Mouse (Mus musculus): ENCODE results near the gene Dhx35.
A peak's percentile ranks its signal among the peaks of the same experiment; 100 is the strongest.

Dhx35 gene

DNA sequence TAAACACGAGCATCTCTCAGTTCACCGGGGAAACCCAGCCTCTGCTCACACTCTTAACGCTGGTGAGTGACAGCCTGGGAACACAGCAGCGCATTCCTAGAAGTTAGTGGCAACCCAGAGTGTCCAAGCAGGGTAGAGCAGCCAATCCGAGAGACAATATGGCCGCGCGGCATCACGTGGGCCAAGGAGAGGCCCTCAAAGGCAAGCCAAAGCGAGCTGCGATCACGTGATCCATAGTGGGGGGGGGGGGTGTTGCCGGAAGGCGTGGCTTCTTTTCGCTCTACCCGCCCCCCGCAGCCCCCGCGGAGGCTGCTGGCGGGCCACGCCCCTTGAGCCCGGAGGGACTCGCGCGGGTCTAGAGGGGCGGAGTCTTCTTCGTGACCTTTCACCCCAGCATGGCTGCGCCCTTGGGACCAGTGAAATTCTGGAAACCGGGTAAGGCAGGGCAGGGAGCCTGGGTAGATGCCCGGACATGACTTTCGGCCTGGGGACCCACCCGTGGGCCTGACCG, at the start of gene Dhx35:
Gene Dhx35, plus strand, starts transcription at position 314 of the 511 bp plus-strand sequence.
- DNase-seq (ENCODE audit: low read depth): peak; percentile 96

DNA sequence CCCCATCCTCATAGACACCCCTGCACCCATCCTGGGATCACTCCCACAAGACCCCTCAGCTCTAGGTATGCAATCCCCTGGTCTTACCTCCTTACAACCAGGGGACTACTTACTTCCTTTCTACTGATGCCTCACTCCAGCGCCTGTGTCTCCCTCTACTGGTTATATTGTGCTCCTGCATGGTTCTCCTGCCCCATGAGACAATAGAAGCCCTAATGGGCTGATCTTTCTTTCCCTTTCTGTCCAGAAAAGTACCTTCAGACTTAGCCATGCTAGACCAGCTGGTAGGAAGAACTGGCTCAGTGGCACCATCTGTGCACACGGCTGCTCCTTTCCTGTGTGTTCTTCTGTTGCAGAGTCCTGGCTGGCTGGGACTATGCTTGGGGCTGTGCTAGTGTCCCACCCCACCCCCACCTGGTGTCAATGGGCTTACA, 49.5 kb upstream of the Dhx35 start:
- peak; percentile 88 for DNase-seq (ENCODE audit: low read depth)

GRCm38 (mm10) chr2:158746164-158746563, 48.4 kb upstream of the Dhx35 start:
- DNase-seq (ENCODE audit: low read depth): no peak

- no peak for DNase-seq (ENCODE audit: low read depth)
These were observed 45.2 kb upstream of the Dhx35 start for GRCm38 (mm10) chr2:158749366-158749765.

GRCm38 (mm10) chr2:158760231-158760630, 34.4 kb upstream of the Dhx35 start:
- no peak for DNase-seq (ENCODE audit: low read depth)

GRCm38 (mm10) chr2:158762339-158762738, 32.3 kb upstream of the Dhx35 start:
- no peak for DNase-seq (ENCODE audit: low read depth)

GRCm38 (mm10) chr2:158767742-158768339, 26.8 kb upstream of the Dhx35 start, which contains the start of gene Fam83d:
Gene Fam83d, plus strand, starts transcription at chr2:158768093.
- peak; percentile 98 for DNase-seq (ENCODE audit: low read depth)

DNA sequence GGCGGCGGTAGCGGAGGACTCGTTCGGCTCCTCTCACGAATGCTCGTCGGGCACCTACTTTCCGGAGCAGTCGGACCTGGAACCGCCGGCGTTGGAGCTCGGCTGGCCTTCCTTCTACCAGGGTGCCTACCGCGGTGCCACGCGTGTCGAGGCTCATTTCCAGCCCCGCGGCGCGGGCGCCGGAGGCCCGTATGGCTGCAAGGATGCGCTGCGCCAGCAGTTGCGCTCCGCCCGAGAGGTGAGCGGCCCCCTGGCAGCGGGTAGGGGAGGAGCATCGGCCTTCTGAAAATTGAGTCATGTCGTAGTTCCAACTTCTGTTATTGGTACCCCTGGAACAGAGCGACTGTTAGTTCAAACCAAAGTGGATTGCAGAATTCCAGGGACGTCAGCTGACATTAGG, 26.3 kb upstream of the Dhx35 start:
- peak; percentile 78 for DNase-seq (ENCODE audit: low read depth)

GRCm38 (mm10) chr2:158768771-158769170, 25.8 kb upstream of the Dhx35 start:
- DNase-seq (ENCODE audit: low read depth): no peak

GRCm38 (mm10) chr2:158770126-158770757, 24.4 kb upstream of the Dhx35 start:
- DNase-seq (ENCODE audit: low read depth): no peak

GRCm38 (mm10) chr2:158771066-158771763, 23.4 kb upstream of the Dhx35 start:
- no peak for DNase-seq (ENCODE audit: low read depth)

DNA sequence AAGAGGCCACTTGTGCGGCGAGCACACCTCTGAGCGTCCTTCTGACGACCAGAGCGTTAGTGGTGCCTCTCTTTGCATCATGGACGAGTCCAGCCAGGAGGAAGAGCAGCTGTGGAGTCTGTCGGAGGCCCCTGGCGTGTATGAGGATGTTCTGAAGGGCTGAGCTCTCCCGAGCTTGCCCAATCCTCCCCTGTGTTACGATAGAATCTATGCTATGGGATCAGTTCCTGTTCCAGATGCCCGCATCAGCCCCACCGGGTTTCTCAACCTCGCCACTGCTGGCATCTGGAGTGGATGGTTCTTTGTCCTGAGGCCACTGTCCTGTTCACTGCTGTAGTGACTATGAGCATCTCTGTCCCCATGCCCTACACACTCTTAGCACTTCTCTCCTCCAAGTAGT, 21.8 kb upstream of the Dhx35 start:
- DNase-seq (ENCODE audit: low read depth): no peak

DNA sequence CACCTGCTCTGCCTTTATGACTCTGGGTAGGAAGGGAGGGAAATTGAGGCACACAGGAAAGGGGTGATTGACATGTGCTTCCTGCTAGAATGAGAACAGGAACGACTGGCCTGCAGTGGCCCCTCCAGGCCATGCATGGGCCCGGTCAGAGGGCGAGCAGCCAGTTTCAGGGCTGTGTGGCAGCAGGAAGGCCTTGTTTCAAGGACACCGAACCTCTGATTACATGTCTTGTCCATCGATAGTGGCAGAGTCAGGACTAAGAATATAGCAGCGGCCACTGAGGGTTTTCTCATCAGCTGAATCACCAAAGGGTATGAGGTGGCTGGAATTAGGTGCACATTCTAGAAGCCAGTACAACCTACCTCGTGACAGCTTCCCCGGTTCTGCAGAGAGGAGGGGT, 19.7 kb upstream of the Dhx35 start:
- DNase-seq (ENCODE audit: low read depth): no peak

GRCm38 (mm10) chr2:158776716-158777115, 17.9 kb upstream of the Dhx35 start:
- DNase-seq (ENCODE audit: low read depth): no peak

DNA sequence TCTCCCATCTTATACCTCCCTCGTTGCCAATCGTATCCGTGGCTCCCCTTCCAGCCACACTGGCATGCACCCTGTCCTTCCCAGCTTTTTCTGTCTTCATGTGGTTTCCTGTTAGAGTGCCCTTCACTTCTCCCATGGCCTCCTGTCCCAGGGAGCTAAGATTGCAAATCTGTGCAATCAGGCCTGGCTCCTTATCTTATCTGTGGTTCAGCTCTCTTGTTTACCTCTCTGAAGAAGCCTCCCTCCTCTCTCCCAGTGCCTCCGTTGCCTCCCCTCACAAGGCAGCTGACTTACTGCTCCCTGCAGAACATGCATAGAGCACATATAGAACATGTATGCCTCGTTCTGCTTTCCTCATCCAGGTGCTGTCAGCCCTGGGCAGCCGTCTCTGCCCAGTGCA, 17.1 kb upstream of the Dhx35 start:
- DNase-seq (ENCODE audit: low read depth): no peak

GRCm38 (mm10) chr2:158778349-158778748, 16.3 kb upstream of the Dhx35 start:
- DNase-seq (ENCODE audit: low read depth): no peak

GRCm38 (mm10) chr2:158781126-158781525, 13.5 kb upstream of the Dhx35 start:
- DNase-seq (ENCODE audit: low read depth): no peak

- no peak for DNase-seq (ENCODE audit: low read depth)
These were observed 7.4 kb upstream of the Dhx35 start for GRCm38 (mm10) chr2:158786927-158787795.

DNA sequence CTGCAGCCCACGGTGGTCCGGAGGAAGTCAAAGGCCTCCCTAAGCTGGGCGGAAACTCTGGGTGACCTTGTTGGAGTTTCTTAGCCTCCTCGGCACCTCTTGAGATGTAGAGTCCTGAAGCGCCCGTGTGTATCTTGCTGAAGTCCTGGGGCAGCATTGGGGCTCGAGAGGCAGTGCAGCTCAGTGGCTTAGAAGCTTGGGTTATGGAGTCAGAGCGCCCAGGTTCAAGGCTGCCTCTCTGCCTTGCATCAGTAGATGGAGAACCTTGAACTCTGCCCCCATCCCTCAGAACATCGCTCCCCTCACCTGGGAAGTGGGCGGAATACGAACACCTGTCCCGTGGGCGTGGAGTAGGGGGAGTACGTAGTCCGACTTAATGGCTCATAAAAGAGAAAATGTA, 436 bp downstream of the Dhx35 start:
- DNase-seq (ENCODE audit: low read depth): no peak

- no peak for DNase-seq (ENCODE audit: low read depth)
These were observed 1.3 kb downstream of the Dhx35 start for GRCm38 (mm10) chr2:158795875-158796274.

DNA sequence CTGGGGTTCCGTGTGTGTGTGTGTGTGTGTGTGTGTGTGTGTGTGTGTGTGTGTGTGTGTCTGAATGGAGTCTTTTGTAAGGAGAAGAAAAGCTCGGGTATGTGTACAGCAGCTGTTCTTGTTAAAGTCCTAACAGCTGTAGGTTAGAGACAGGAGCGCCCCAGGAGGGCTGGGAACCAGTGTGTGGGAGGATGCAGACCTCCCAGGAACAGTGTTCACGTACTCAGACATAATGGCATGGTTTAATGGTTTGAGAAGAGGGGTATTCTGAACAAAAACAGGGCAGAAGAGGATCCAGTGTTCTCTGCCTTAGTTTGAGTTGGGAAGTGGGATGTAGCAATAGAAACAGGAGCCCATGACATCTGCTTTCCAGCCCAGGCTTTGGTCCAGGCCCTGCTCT, 4.7 kb downstream of the Dhx35 start:
- DNase-seq (ENCODE audit: low read depth): no peak

DNA sequence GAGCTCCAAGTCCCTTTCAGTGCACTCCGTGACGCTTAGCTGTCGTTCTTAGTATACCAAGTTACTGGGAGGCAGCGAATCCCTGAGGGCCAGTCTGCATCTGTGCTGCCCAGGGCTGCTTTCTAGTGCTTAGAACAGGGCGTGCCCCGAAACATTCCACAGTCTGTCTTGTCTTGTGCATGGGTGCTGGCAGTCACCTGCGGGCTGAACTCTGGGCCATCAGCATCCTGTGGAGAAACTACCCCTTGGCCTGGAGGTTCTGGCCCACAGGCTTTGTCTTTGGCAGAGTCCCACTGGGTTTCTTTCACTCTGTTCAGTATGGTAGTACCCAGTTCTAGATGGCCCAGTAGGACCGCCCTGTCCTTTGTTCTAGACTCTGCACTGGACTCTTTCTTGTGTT, 6.2 kb downstream of the Dhx35 start:
- DNase-seq (ENCODE audit: low read depth): no peak

Data from induced T-regulatory cell, adult 2 months (primary cell).